In the genomic region with DNA sequence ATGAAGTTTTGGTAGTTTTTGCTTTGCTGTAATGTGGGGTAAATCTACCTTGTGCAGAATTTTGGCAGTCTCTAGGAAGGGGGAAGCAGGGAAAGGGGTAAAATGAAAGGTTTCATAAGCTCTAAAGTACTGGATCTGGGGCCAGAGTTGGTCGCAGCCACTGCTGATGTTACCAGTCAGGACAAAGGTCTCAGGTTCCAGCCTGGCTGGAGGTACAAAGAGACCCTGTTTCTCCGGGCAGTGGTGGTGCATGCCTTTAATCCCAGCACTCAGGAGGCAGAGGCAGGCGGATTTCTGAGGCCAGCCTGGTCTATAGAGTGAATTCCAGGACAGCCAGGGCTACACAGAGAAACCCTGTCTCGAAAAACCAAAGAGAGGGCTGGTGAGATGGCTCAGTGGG, we compare ENCODE assay signal across 28 mouse cellular contexts. TPM values are rescaled to one million over a fixed set of nuclear protein-coding genes. Genes with fewer than 3 reads are reported as not detected.
"Had no signal": no experiment of that assay in that cellular context is flagged by ENCODE, and none has a peak within 500 bp of the region (broad histone marks: within the 10 kb centered on the region; RNA-seq: fewer than 3 reads in every experiment).

No protein-coding gene starts in this region.

RNA-seq across cellular contexts. Expression of gene Pla2g1b, which starts 39.6 kb away (rescaled TPM):
- total RNA-seq: common myeloid progenitor, adult 5-6 weeks; forebrain, postnatal 0 days; gastrocnemius, adult 18-20 months; gastrocnemius, adult 8-10 months; gastrocnemius, postnatal 10 days; gastrocnemius, postnatal 25 days; gastrocnemius, postnatal 36 days; gastrocnemius, postnatal 4 days; granulocyte monocyte progenitor cell, adult 5-6 weeks; heart, adult 18-20 months; heart, adult 2 months; heart, adult 8-10 months had no signal
- polyA plus RNA-seq: cortical plate, adult 2 months; embryonic facial prominence, embryonic 10.5 days; embryonic facial prominence, embryonic 11.5 days; embryonic facial prominence, embryonic 12.5 days; embryonic facial prominence, embryonic 13.5 days; embryonic facial prominence, embryonic 14.5 days; embryonic facial prominence, embryonic 15.5 days; erythroblast, embryonic 14.5 days; forebrain, embryonic 10.5 days; forebrain, embryonic 11.5 days; forebrain, embryonic 12.5 days; forebrain, embryonic 13.5 days; forebrain, embryonic 14.5 days; forebrain, embryonic 15.5 days; forebrain, embryonic 16.5 days; forebrain, postnatal 0 days; frontal cortex, adult 2 months; heart, adult 2 months had no signal
